Mouse (Mus musculus): ENCODE measurements around the gene D430041D05Rik.
A peak's percentile ranks its signal among the peaks of the same experiment; 100 is the strongest.

The D430041D05Rik gene

GRCm38 (mm10) chr2:104410963-104411545 lies at the start of gene D430041D05Rik:
Gene D430041D05Rik, minus strand, starts transcription at chr2:104411013.
- DNase-seq, result no peak

GRCm38 (mm10) chr2:104460021-104460420 lies 49.2 kb upstream of the D430041D05Rik start:
- DNase-seq, result no peak

- no peak for DNase-seq
These were observed 47.9 kb upstream of the D430041D05Rik start for GRCm38 (mm10) chr2:104458569-104459332.

- DNase-seq, result no peak
These were observed 46.3 kb upstream of the D430041D05Rik start for GRCm38 (mm10) chr2:104457106-104457505.

- no peak for DNase-seq
These were observed 39.9 kb upstream of the D430041D05Rik start for GRCm38 (mm10) chr2:104450685-104451084.

- no peak for DNase-seq
These were observed 38.4 kb upstream of the D430041D05Rik start for GRCm38 (mm10) chr2:104449191-104449590.

- no peak for DNase-seq
These were observed 37.4 kb upstream of the D430041D05Rik start for GRCm38 (mm10) chr2:104448201-104448600.

GRCm38 (mm10) chr2:104446016-104446415 lies 35.2 kb upstream of the D430041D05Rik start:
- DNase-seq, result no peak

- DNase-seq, result peak; percentile 36 to 68
These were observed 34.0 kb upstream of the D430041D05Rik start for GRCm38 (mm10) chr2:104444776-104445175.

- DNase-seq, result no peak
These were observed 31.5 kb upstream of the D430041D05Rik start for GRCm38 (mm10) chr2:104442341-104442740.

- no peak for DNase-seq
These were observed 25.4 kb upstream of the D430041D05Rik start for GRCm38 (mm10) chr2:104436226-104436625.

- no peak for DNase-seq
These were observed 20.3 kb upstream of the D430041D05Rik start for GRCm38 (mm10) chr2:104431067-104431466.

GRCm38 (mm10) chr2:104430566-104430965 lies 19.8 kb upstream of the D430041D05Rik start:
- no peak for DNase-seq

GRCm38 (mm10) chr2:104426112-104426511 lies 15.3 kb upstream of the D430041D05Rik start:
- no peak for DNase-seq

GRCm38 (mm10) chr2:104422230-104422629 lies 11.4 kb upstream of the D430041D05Rik start:
- no peak for DNase-seq

GRCm38 (mm10) chr2:104420805-104421204 lies 10.0 kb upstream of the D430041D05Rik start:
- DNase-seq, result no peak

GRCm38 (mm10) chr2:104419999-104420398 lies 9.2 kb upstream of the D430041D05Rik start:
- no peak for DNase-seq

GRCm38 (mm10) chr2:104419411-104419810 lies 8.6 kb upstream of the D430041D05Rik start:
- no peak for DNase-seq

- DNase-seq, result no peak
These were observed 2.2 kb upstream of the D430041D05Rik start for GRCm38 (mm10) chr2:104413011-104413410.

GRCm38 (mm10) chr2:104412496-104412895 lies 1.7 kb upstream of the D430041D05Rik start:
- no peak for DNase-seq

- no peak for DNase-seq
These were observed 993 bp upstream of the D430041D05Rik start for GRCm38 (mm10) chr2:104411806-104412205.

GRCm38 (mm10) chr2:104409851-104410821 lies 677 bp downstream of the D430041D05Rik start:
- peak; percentile 38 to 49 for DNase-seq

- DNase-seq, result no peak
These were observed 2.5 kb downstream of the D430041D05Rik start for GRCm38 (mm10) chr2:104408351-104408750.

Data from lung, postnatal 4 days (tissue).